Mouse (Mus musculus) embryonic facial prominence, embryonic 14.5 days (tissue): Measurements from ENCODE around the gene Txndc5. TPM values are rescaled to one million over a fixed set of nuclear protein-coding genes. Genes with fewer than 3 reads are reported as not detected.

Source experiments
- ATAC-seq: fragments of 200-750 bp; cut with Nextera tagmentation; 2 replicates; pipeline ENCODE4 v1.8.0; 2017; ENCODE audit warnings: low read depth, moderate number of reproducible peaks, moderate TSS enrichment
- DNase-seq: peaks from one replicate; pipeline ENCODE4 v3.0.0-alpha.2; 2015; ENCODE audit warnings: low spot score
- H3K27ac ChIP-seq: fragments of 300-500 bp; sonication (generic); replicated peaks from 2 replicates; pipeline ENCODE4 v1.5.1; 2014; ENCODE audit warnings: low read depth, mild to moderate bottlenecking, low read length, moderate library complexity
- H3K27me3 ChIP-seq: fragments of 300-500 bp; sonication (generic); replicated peaks from 2 replicates; pipeline ENCODE4 v1.6.1; 2014; ENCODE audit warnings: low read length; ENCODE audit not compliant: control insufficient read depth, insufficient read depth
- H3K36me3 ChIP-seq: fragments of 300-500 bp; sonication (generic); 2 replicates; pipeline ENCODE4 v1.6.1; 2014; ENCODE audit warnings: low read length, mixed read lengths; ENCODE audit not compliant: control insufficient read depth, insufficient read depth
- H3K4me1 ChIP-seq: fragments of 300-500 bp; sonication (generic); 2 replicates; pipeline ENCODE4 v1.6.1; 2014; ENCODE audit warnings: antibody characterized with exemption, low read length; ENCODE audit not compliant: control insufficient read depth, insufficient read depth
- H3K4me2 ChIP-seq: fragments of 300-500 bp; sonication (generic); 2 replicates; pipeline ENCODE4 v1.6.1; 2014; ENCODE audit warnings: low read depth, mild to moderate bottlenecking, low read length, moderate library complexity, mixed read lengths
- H3K4me3 ChIP-seq: fragments of 300-500 bp; sonication (generic); 2 replicates; pipeline ENCODE4 v1.5.1; 2014; ENCODE audit warnings: low read depth, mild to moderate bottlenecking, low read length
- H3K9ac ChIP-seq: fragments of 300-500 bp; sonication (generic); 2 replicates; pipeline ENCODE4 v1.6.1; 2014; ENCODE audit warnings: low read depth, mild to moderate bottlenecking, low read length, moderate library complexity, mixed read lengths
- H3K9me3 ChIP-seq: fragments of 300-500 bp; sonication (generic); 2 replicates; pipeline ENCODE4 v1.6.1; 2016; ENCODE audit warnings: low read length; ENCODE audit not compliant: control insufficient read depth
- whole genome bisulfite sequencing: fragments of 180-500 bp; shearing (Covaris S2); extraction: QIAGEN DNeasy Blood & Tissue Kit; methylation state at CpG from one replicate; pipeline ENCODE4 v1.1.7; 2014; 5-methylcytosine and 5-hydroxymethylcytosine counted together
- polyA plus RNA-seq: library from polyadenylated mRNA; unstranded; fragments of >200 nt; fragmentation: Nextera tagmentation; extraction: Ambion mirVana; gene quantifications from 2 replicates; pipeline ENCODE4 v1.2.1, GENCODE M21; 2014

Txndc5 gene
- polyA plus RNA-seq, 1 experiment from 2014 or later: 336 TPM

- ATAC-seq (no peak), DNase-seq (no peak)
- H3K27me3 ChIP-seq: no peaks in the 10 kb centered on the region
- H3K4me3 ChIP-seq: no peak overlapping the region
- H3K27ac ChIP-seq: no peak overlapping the region
- no peaks in the 10 kb centered on the region for H3K9me3 ChIP-seq
- WGBS: 38% methylated on average over 3 of the region's 3 CpGs
- no peaks in the 10 kb centered on the region for H3K4me1 ChIP-seq
- no peak overlapping the region for H3K4me2 ChIP-seq
- no peaks in the 10 kb centered on the region for H3K36me3 ChIP-seq
- H3K9ac ChIP-seq: no peak overlapping the region
Measured at GRCm38 (mm10) chr13:38545460-38545859, 16.8 kb upstream of the Txndc5 start.

GRCm38 (mm10) chr13:38544769-38545445, 16.3 kb upstream of the Txndc5 start:
- ATAC-seq (no peak), DNase-seq (no peak)
- Histone ChIP-seq H3K4me2 (no peak overlapping the region), H3K9ac (no peak overlapping the region), H3K27me3 (no peaks in the 10 kb centered on the region), H3K9me3 (no peaks in the 10 kb centered on the region), H3K36me3 (no peaks in the 10 kb centered on the region), H3K4me3 (no peak overlapping the region), H3K4me1 (no peaks in the 10 kb centered on the region), H3K27ac (no peak overlapping the region)
- WGBS: 84% methylated on average over 8 of the region's 8 CpGs

GRCm38 (mm10) chr13:38543455-38544125, 15.0 kb upstream of the Txndc5 start:
- ATAC-seq: no peak
- H3K36me3 ChIP-seq: no peaks in the 10 kb centered on the region
- H3K27me3 ChIP-seq: no peaks in the 10 kb centered on the region
- no peak overlapping the region for H3K9ac ChIP-seq
- H3K27ac ChIP-seq: no peak overlapping the region
- H3K4me2 ChIP-seq: no peak overlapping the region
- H3K9me3 ChIP-seq: no peaks in the 10 kb centered on the region
- DNase-seq: no peak
- WGBS: 87% methylated on average over 8 of the region's 8 CpGs
- H3K4me3 ChIP-seq: no peak overlapping the region
- H3K4me1 ChIP-seq: no peaks in the 10 kb centered on the region

GRCm38 (mm10) chr13:38539192-38539900, 10.7 kb upstream of the Txndc5 start:
- ATAC-seq: no peak

GRCm38 (mm10) chr13:38537521-38537920, 8.9 kb upstream of the Txndc5 start:
- no peaks in the 10 kb centered on the region for H3K36me3 ChIP-seq
- H3K4me1 ChIP-seq: no peaks in the 10 kb centered on the region
- no peak overlapping the region for H3K27ac ChIP-seq
- DNase-seq (no peak), ATAC-seq (no peak)
- no peaks in the 10 kb centered on the region for H3K9me3 ChIP-seq
- no peaks in the 10 kb centered on the region for H3K27me3 ChIP-seq
- no peak overlapping the region for H3K9ac ChIP-seq
- H3K4me2 ChIP-seq: no peak overlapping the region
- H3K4me3 ChIP-seq: no peak overlapping the region

More at GRCm38 (mm10) chr13:38539192-38539900, 10.7 kb upstream of the Txndc5 start:
- H3K36me3 ChIP-seq: no peaks in the 10 kb centered on the region
- no peaks in the 10 kb centered on the region for H3K9me3 ChIP-seq
- no peak overlapping the region for H3K4me3 ChIP-seq
- H3K27ac ChIP-seq: no peak overlapping the region
- H3K27me3 ChIP-seq: no peaks in the 10 kb centered on the region
- H3K4me2 ChIP-seq: no peak overlapping the region
- 82% methylated on average over 7 of the region's 7 CpGs for WGBS
- no peak for DNase-seq
- H3K9ac ChIP-seq: no peak overlapping the region
- no peaks in the 10 kb centered on the region for H3K4me1 ChIP-seq

- ATAC-seq: no peak
- 80% methylated on average over 6 of the region's 6 CpGs for WGBS
- Histone ChIP-seq H3K4me2 (no peak overlapping the region), H3K27ac (no peak overlapping the region), H3K27me3 (no peaks in the 10 kb centered on the region), H3K9ac (no peak overlapping the region), H3K9me3 (no peaks in the 10 kb centered on the region), H3K4me1 (no peaks in the 10 kb centered on the region), H3K4me3 (no peak overlapping the region), H3K36me3 (no peaks in the 10 kb centered on the region)
- DNase-seq: no peak
Measured at GRCm38 (mm10) chr13:38534731-38535130, 6.1 kb upstream of the Txndc5 start.

- ATAC-seq: no peak
- Histone ChIP-seq H3K9ac (no peak overlapping the region), H3K9me3 (no peaks in the 10 kb centered on the region), H3K27me3 (no peaks in the 10 kb centered on the region), H3K4me3 (no peak overlapping the region), H3K4me2 (no peak overlapping the region), H3K4me1 (peaks cover under 1% of the 10 kb centered on the region; the same call in 1 of the 2 replicates), H3K36me3 (no peaks in the 10 kb centered on the region), H3K27ac (no peak overlapping the region)
- peak; percentile 31 for DNase-seq
- 25% methylated on average over 6 of the region's 6 CpGs for WGBS
Measured at GRCm38 (mm10) chr13:38534016-38534415, 5.4 kb upstream of the Txndc5 start.

- H3K4me3 ChIP-seq: no peak overlapping the region
- H3K4me2 ChIP-seq: no peak overlapping the region
- WGBS: 83% methylated on average over 10 of the region's 10 CpGs
- no peak overlapping the region for H3K9ac ChIP-seq
- ATAC-seq: no peak
- H3K4me1 ChIP-seq: peaks cover 6% of the 10 kb centered on the region; the same call in 1 of the 2 replicates
- no peaks in the 10 kb centered on the region for H3K36me3 ChIP-seq
- no peaks in the 10 kb centered on the region for H3K27me3 ChIP-seq
- no peaks in the 10 kb centered on the region for H3K9me3 ChIP-seq
- DNase-seq: no peak
- no peak overlapping the region for H3K27ac ChIP-seq
Measured at GRCm38 (mm10) chr13:38533461-38533860, 4.8 kb upstream of the Txndc5 start.
